Mouse (Mus musculus): ENCODE measurements at regions not wholly inside any gene's neighbourhood (a gene's known extent, or its start where the extent isn't known, plus 50 kb on each side); places are given as distances from the start of the nearest gene placed in this dataset.

DNA sequence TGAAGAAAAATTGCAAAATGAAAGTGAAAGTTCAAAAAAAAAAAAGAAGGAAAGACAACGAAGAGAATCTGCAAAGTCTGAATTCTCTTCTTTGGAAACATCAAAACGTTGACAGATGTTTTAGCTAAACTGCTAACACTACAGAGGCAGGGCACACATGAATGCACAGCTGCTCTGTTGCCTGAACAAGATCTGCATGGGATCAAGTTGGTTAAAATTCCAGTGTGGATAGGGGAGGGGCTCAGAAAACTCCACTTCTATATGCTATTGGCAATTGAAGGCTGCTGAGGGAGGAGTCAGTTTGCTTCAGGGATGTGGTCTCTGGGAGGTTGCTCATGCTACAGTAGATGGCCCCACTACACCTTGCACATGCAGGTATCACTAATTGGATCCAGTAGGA, 97.2 kb downstream of the Kcne4 start:
- ATAC-seq (ENCODE audit: low FRiP score, low TSS enrichment) (no peak), DNase-seq (no peak)
- Histone ChIP-seq H3K9ac (replicated peaks; ENCODE audit: low read length) (no peak overlapping the region), H3K9me3 (ENCODE audit: control insufficient read depth, low read length) (no peaks in the 10 kb centered on the region), H3K4me2 (ENCODE audit: low read length) (no peak overlapping the region), H3K36me3 (ENCODE audit: control insufficient read depth, insufficient read depth, low read length) (no peaks in the 10 kb centered on the region), H3K27me3 (ENCODE audit: control insufficient read depth, insufficient read depth, low read length) (no peaks in the 10 kb centered on the region), H3K27ac (replicated peaks; ENCODE audit: low read depth, low read length) (no peak overlapping the region), H3K4me1 (ENCODE audit: control insufficient read depth, insufficient read depth, low read length) (no peaks in the 10 kb centered on the region), H3K4me3 (replicated peaks; ENCODE audit: low read depth, low read length) (no peak overlapping the region)
- WGBS: 29% methylated on average over 2 of the region's 2 CpGs

GRCm38 (mm10) chr1:78919863-78920262, 103.3 kb downstream of the Kcne4 start:
- DNase-seq: no peak
- WGBS: 53% methylated on average over 1 of the region's 1 CpGs

DNA sequence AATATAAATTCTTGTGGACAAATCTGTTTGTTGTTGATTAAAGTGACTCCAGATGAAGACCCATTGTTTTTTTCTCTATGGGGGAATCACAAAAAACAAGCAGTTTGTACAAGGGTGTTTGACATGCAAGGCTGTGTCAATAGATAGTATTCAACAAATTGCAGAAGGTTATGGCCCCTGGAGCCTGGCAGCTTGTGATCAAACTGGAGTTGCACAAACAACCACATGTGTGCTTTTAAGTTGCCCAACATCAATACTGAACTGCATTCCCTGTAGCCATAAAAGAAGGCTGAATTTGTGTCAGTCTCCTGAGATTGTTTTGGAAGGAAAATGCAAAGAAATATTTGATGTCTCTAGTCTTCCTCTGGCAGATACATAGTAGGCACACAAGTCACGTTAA, 113.4 kb downstream of the Kcne4 start:
- Histone ChIP-seq H3K9ac (replicated peaks; ENCODE audit: low read length) (no peak overlapping the region), H3K36me3 (ENCODE audit: control insufficient read depth, insufficient read depth, low read length) (no peaks in the 10 kb centered on the region), H3K27me3 (ENCODE audit: control insufficient read depth, insufficient read depth, low read length) (no peaks in the 10 kb centered on the region), H3K27ac (replicated peaks; ENCODE audit: low read depth, low read length) (no peak overlapping the region), H3K9me3 (ENCODE audit: control insufficient read depth, low read length) (no peaks in the 10 kb centered on the region), H3K4me1 (ENCODE audit: control insufficient read depth, insufficient read depth, low read length) (no peaks in the 10 kb centered on the region), H3K4me2 (ENCODE audit: low read length) (no peak overlapping the region), H3K4me3 (replicated peaks; ENCODE audit: low read depth, low read length) (no peak overlapping the region)
- DNase-seq (no peak), ATAC-seq (ENCODE audit: low FRiP score, low TSS enrichment) (no peak)
- 92% methylated on average over 1 of the region's 1 CpGs for WGBS

More at GRCm38 (mm10) chr1:78919863-78920262, 103.3 kb downstream of the Kcne4 start:
- no peak for ATAC-seq (ENCODE audit: low FRiP score, low TSS enrichment)
- Histone ChIP-seq H3K4me3 (replicated peaks; ENCODE audit: low read depth, low read length) (no peak overlapping the region), H3K36me3 (ENCODE audit: control insufficient read depth, insufficient read depth, low read length) (no peaks in the 10 kb centered on the region), H3K4me2 (ENCODE audit: low read length) (no peak overlapping the region), H3K4me1 (ENCODE audit: control insufficient read depth, insufficient read depth, low read length) (no peaks in the 10 kb centered on the region), H3K9me3 (ENCODE audit: control insufficient read depth, low read length) (no peaks in the 10 kb centered on the region), H3K9ac (replicated peaks; ENCODE audit: low read length) (no peak overlapping the region), H3K27me3 (ENCODE audit: control insufficient read depth, insufficient read depth, low read length) (no peaks in the 10 kb centered on the region), H3K27ac (replicated peaks; ENCODE audit: low read depth, low read length) (no peak overlapping the region)

GRCm38 (mm10) chr1:78939871-78940270, 123.3 kb downstream of the Kcne4 start:
- no peak for DNase-seq
- no peak overlapping the region for H3K9ac ChIP-seq (replicated peaks; ENCODE audit: low read length)
- no peak overlapping the region for H3K4me3 ChIP-seq (replicated peaks; ENCODE audit: low read depth, low read length)
- no peaks in the 10 kb centered on the region for H3K9me3 ChIP-seq (ENCODE audit: control insufficient read depth, low read length)
- ATAC-seq (ENCODE audit: low FRiP score, low TSS enrichment): no peak
- no peaks in the 10 kb centered on the region for H3K4me1 ChIP-seq (ENCODE audit: control insufficient read depth, insufficient read depth, low read length)
- H3K27ac ChIP-seq (replicated peaks; ENCODE audit: low read depth, low read length): no peak overlapping the region
- H3K27me3 ChIP-seq (ENCODE audit: control insufficient read depth, insufficient read depth, low read length): no peaks in the 10 kb centered on the region
- no peak overlapping the region for H3K4me2 ChIP-seq (ENCODE audit: low read length)
- H3K36me3 ChIP-seq (ENCODE audit: control insufficient read depth, insufficient read depth, low read length): no peaks in the 10 kb centered on the region

DNA sequence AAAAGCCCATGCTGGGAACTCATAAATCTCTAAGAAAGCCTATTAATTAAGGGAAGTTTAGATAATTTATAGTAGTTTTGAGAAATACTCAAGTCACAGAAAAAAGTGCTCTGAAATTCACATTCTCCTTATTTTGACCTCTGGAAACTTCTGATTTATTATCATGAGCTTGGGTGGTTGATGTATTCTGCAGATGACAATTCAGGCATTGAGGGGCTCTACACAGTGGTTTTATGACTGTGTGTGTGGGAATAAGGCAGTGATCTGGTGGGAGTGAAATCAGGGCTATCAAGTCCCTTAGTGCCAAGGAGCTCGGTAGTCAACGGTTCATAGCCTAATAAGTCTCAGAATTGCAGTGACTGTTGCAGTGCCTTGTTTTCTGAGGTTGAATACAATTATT, 129.0 kb downstream of the Kcne4 start:
- no peaks in the 10 kb centered on the region for H3K9me3 ChIP-seq (ENCODE audit: control insufficient read depth, low read length)
- 97% methylated on average over 2 of the region's 2 CpGs for WGBS
- DNase-seq (no peak), ATAC-seq (ENCODE audit: low FRiP score, low TSS enrichment) (no peak)
- H3K9ac ChIP-seq (replicated peaks; ENCODE audit: low read length): no peak overlapping the region
- no peak overlapping the region for H3K4me3 ChIP-seq (replicated peaks; ENCODE audit: low read depth, low read length)
- no peak overlapping the region for H3K27ac ChIP-seq (replicated peaks; ENCODE audit: low read depth, low read length)
- no peaks in the 10 kb centered on the region for H3K36me3 ChIP-seq (ENCODE audit: control insufficient read depth, insufficient read depth, low read length)
- no peak overlapping the region for H3K4me2 ChIP-seq (ENCODE audit: low read length)
- no peaks in the 10 kb centered on the region for H3K4me1 ChIP-seq (ENCODE audit: control insufficient read depth, insufficient read depth, low read length)
- H3K27me3 ChIP-seq (ENCODE audit: control insufficient read depth, insufficient read depth, low read length): no peaks in the 10 kb centered on the region

- no peak overlapping the region for H3K9ac ChIP-seq (replicated peaks; ENCODE audit: low read length)
- 62% methylated on average over 4 of the region's 4 CpGs for WGBS
- H3K4me3 ChIP-seq (replicated peaks; ENCODE audit: low read depth, low read length): no peak overlapping the region
- H3K4me2 ChIP-seq (ENCODE audit: low read length): no peak overlapping the region
- no peaks in the 10 kb centered on the region for H3K4me1 ChIP-seq (ENCODE audit: control insufficient read depth, insufficient read depth, low read length)
- peak; percentile 66; the same call in 1 of the 2 replicates for ATAC-seq (ENCODE audit: low FRiP score, low TSS enrichment)
- DNase-seq: peak; percentile 59
- H3K36me3 ChIP-seq (ENCODE audit: control insufficient read depth, insufficient read depth, low read length): no peaks in the 10 kb centered on the region
- no peaks in the 10 kb centered on the region for H3K27me3 ChIP-seq (ENCODE audit: control insufficient read depth, insufficient read depth, low read length)
- H3K9me3 ChIP-seq (ENCODE audit: control insufficient read depth, low read length): no peaks in the 10 kb centered on the region
- 0 out of 2 replicates have a peak overlapping the region, but pooled peaks have one; percentile 41 for H3K27ac ChIP-seq (replicated peaks; ENCODE audit: low read depth, low read length)
Measured at GRCm38 (mm10) chr1:78980051-78980450, 163.5 kb downstream of the Kcne4 start.

All from midbrain, embryonic 14.5 days (tissue).